Comparison of ENCODE assay signal across 10 mouse cellular contexts in genomic region chr2:152633334-152633733, GRCm38 (mm10). TPM values are rescaled to one million over a fixed set of nuclear protein-coding genes. Genes with fewer than 3 reads are reported as not detected.
DNase-seq lines count a peak whose midpoint lies in the region; ATAC-seq and TF ChIP-seq lines count a peak whose summit lies in the region.
"Had no signal": no experiment of that assay in that cellular context is flagged by ENCODE, and none has a peak within 500 bp of the region (broad histone marks: within the 10 kb centered on the region; RNA-seq: fewer than 3 reads in every experiment).

No protein-coding gene starts in this region.

- 23% methylated on average over 17 of the region's 17 CpGs for WGBS in heart, embryonic 13.5 days
- WGBS in limb, embryonic 12.5 days, result 38% methylated on average over 17 of the region's 17 CpGs
- WGBS in thymus, adult 2 months, result 71% methylated on average over 17 of the region's 17 CpGs

- ATAC-seq in heart, embryonic 13.5 days (ENCODE audit: extremely low read depth, insufficient number of reproducible peaks, low FRiP score, low TSS enrichment), result no peak
- ATAC-seq in limb, embryonic 12.5 days (ENCODE audit: insufficient number of reproducible peaks, insufficient read depth, low FRiP score, low TSS enrichment, low read depth), result no peak

- TF ChIP-seq POLR2A in thymus, adult 2 months (IDR thresholded peaks at IDR 0.05; ENCODE audit: control insufficient read depth, extremely low read depth, insufficient read depth, low read length, poor library complexity), result no peak

- peak overlapping the region; percentile 65 for H3K27ac ChIP-seq in heart, embryonic 13.5 days (replicated peaks)
- no peak overlapping the region for H3K27ac ChIP-seq in limb, embryonic 12.5 days
- no peak overlapping the region for H3K27ac ChIP-seq in thymus, adult 2 months (ENCODE audit: control insufficient read depth, insufficient read depth, low read length)
- H3K27ac ChIP-seq: liver, embryonic 14.5 days had no signal

- TF ChIP-seq CTCF in thymus, adult 2 months (IDR thresholded peaks at IDR 0.05; ENCODE audit: borderline replicate concordance, control insufficient read depth, extremely low read depth, insufficient read depth, low read length, poor library complexity), result no peak

- H3K36me3 ChIP-seq in heart, embryonic 13.5 days, result peaks cover 4% of the 10 kb centered on the region; the same call in 1 of the 2 replicates
- H3K36me3 ChIP-seq in limb, embryonic 12.5 days, result no peaks in the 10 kb centered on the region
- no peaks in the 10 kb centered on the region for H3K36me3 ChIP-seq in thymus, adult 2 months (ENCODE audit: control insufficient read depth, insufficient read depth, low read length)

- peak overlapping the region; percentile 69 for H3K9ac ChIP-seq in heart, embryonic 13.5 days
- H3K9ac ChIP-seq in limb, embryonic 12.5 days (replicated peaks), result no peak overlapping the region
- H3K9ac ChIP-seq: liver, embryonic 14.5 days had no signal

- peak overlapping the region; percentile 62 for H3K4me2 ChIP-seq in heart, embryonic 13.5 days
- H3K4me2 ChIP-seq in limb, embryonic 12.5 days, result peak overlapping the region; percentile 31

- peak overlapping the region; percentile 32 for H3K4me3 ChIP-seq in heart, embryonic 13.5 days
- no peak overlapping the region for H3K4me3 ChIP-seq in limb, embryonic 12.5 days (replicated peaks)
- no peak overlapping the region for H3K4me3 ChIP-seq in thymus, adult 2 months (ENCODE audit: control insufficient read depth, insufficient read depth, low read length)

- no peaks in the 10 kb centered on the region for H3K9me3 ChIP-seq in heart, embryonic 13.5 days
- no peaks in the 10 kb centered on the region for H3K9me3 ChIP-seq in limb, embryonic 12.5 days

- peaks cover 66% of the 10 kb centered on the region for H3K4me1 ChIP-seq in heart, embryonic 13.5 days
- H3K4me1 ChIP-seq in limb, embryonic 12.5 days (replicated peaks), result peaks cover 11% of the 10 kb centered on the region; the same call in 1 of the 2 replicates
- 0 out of 2 replicates have a peak, but pooled peaks cover 3% of the 10 kb centered on the region for H3K4me1 ChIP-seq in thymus, adult 2 months (replicated peaks; ENCODE audit: control insufficient read depth, insufficient read depth, low read length)

- DNase-seq in heart, adult 9 months (ENCODE audit: low spot score in 2 of 2), result no peak
- DNase-seq in testis, postnatal 14 days (ENCODE audit: low spot score), result peak; percentile 23
- DNase-seq in testis, postnatal 10 days (ENCODE audit: low spot score), result no peak
- DNase-seq in urinary bladder, postnatal 25 days (ENCODE audit: low spot score), result no peak
- no peak for DNase-seq in frontal cortex, postnatal 14 days (ENCODE audit: low spot score in 2 of 2)
- no peak for DNase-seq in thymus, adult 2 months
- DNase-seq: right cerebral cortex, postnatal 14 days had no signal

- H3K27me3 ChIP-seq in heart, embryonic 13.5 days (replicated peaks), result peaks cover 18% of the 10 kb centered on the region
- H3K27me3 ChIP-seq in limb, embryonic 12.5 days, result peaks cover 37% of the 10 kb centered on the region
- H3K27me3 ChIP-seq in thymus, adult 2 months (ENCODE audit: control insufficient read depth, insufficient read depth, low read length), result no peaks in the 10 kb centered on the region; the same call in 1 of the 2 replicates

RNA-seq across cellular contexts. Expression of gene Rem1, which starts 6.6 kb away (rescaled TPM):
- polyA plus RNA-seq in heart, embryonic 13.5 days (2015; fragmentation: Nextera tagmentation; extraction: Ambion mirVana), result 10.5 and 12.6 TPM in 2 replicates
- 0.87 and 1.1 TPM in 2 replicates for polyA plus RNA-seq in limb, embryonic 12.5 days (2016; fragmentation: Nextera tagmentation; extraction: Ambion mirVana)
- 2.9 and 3.3 TPM in 2 replicates for polyA plus RNA-seq in thymus, adult 2 months (2012; rRNA removed)

RNA-seq across cellular contexts. Expression of gene Defb25, which starts 10.5 kb away (rescaled TPM):
- polyA plus RNA-seq in heart, embryonic 13.5 days (2015; fragmentation: Nextera tagmentation; extraction: Ambion mirVana), result 0.68 and 1.1 TPM in 2 replicates
- polyA plus RNA-seq in limb, embryonic 12.5 days (2016; fragmentation: Nextera tagmentation; extraction: Ambion mirVana), result not detected in 2 replicates
- 1.7 and 2.0 TPM in 2 replicates for polyA plus RNA-seq in thymus, adult 2 months (2012; rRNA removed)
- polyA plus RNA-seq: liver, embryonic 14.5 days had no signal

RNA-seq across cellular contexts. Expression of gene Defb36, which starts 29.2 kb away (rescaled TPM):
- polyA plus RNA-seq in heart, embryonic 13.5 days (2015; fragmentation: Nextera tagmentation; extraction: Ambion mirVana), result not detected in 2 replicates
- polyA plus RNA-seq in limb, embryonic 12.5 days (2016; fragmentation: Nextera tagmentation; extraction: Ambion mirVana), result not detected in 2 replicates
- polyA plus RNA-seq in thymus, adult 2 months (2012; rRNA removed), result not detected in 2 replicates
- polyA plus RNA-seq: liver, embryonic 14.5 days had no signal

RNA-seq across cellular contexts. Expression of gene Defb45, which starts 34.1 kb away (rescaled TPM):
- polyA plus RNA-seq in heart, embryonic 13.5 days (2015; fragmentation: Nextera tagmentation; extraction: Ambion mirVana), result not detected in 2 replicates
- polyA plus RNA-seq in limb, embryonic 12.5 days (2016; fragmentation: Nextera tagmentation; extraction: Ambion mirVana), result not detected in 2 replicates
- polyA plus RNA-seq in thymus, adult 2 months (2012; rRNA removed), result not detected in 2 replicates
- polyA plus RNA-seq: liver, embryonic 14.5 days had no signal

RNA-seq across cellular contexts. Expression of gene H13, which starts 35.9 kb away (rescaled TPM):
- 81.9 and 84.7 TPM in 2 replicates for polyA plus RNA-seq in heart, embryonic 13.5 days (2015; fragmentation: Nextera tagmentation; extraction: Ambion mirVana)
- polyA plus RNA-seq in limb, embryonic 12.5 days (2016; fragmentation: Nextera tagmentation; extraction: Ambion mirVana), result 129 and 135 TPM in 2 replicates
- polyA plus RNA-seq in thymus, adult 2 months (2012; rRNA removed), result 270 and 324 TPM in 2 replicates
